Mouse (Mus musculus): ENCODE measurements around the gene Gipr. TPM values are rescaled to one million over a fixed set of nuclear protein-coding genes. Genes with fewer than 3 reads are reported as not detected.
A peak's percentile ranks its signal among the peaks of the same experiment; 100 is the strongest.

Gipr gene
- 0.99 and 2.1 TPM in 2 replicates for polyA plus RNA-seq (2015; fragmentation: Nextera tagmentation; extraction: Ambion mirVana)

DNA sequence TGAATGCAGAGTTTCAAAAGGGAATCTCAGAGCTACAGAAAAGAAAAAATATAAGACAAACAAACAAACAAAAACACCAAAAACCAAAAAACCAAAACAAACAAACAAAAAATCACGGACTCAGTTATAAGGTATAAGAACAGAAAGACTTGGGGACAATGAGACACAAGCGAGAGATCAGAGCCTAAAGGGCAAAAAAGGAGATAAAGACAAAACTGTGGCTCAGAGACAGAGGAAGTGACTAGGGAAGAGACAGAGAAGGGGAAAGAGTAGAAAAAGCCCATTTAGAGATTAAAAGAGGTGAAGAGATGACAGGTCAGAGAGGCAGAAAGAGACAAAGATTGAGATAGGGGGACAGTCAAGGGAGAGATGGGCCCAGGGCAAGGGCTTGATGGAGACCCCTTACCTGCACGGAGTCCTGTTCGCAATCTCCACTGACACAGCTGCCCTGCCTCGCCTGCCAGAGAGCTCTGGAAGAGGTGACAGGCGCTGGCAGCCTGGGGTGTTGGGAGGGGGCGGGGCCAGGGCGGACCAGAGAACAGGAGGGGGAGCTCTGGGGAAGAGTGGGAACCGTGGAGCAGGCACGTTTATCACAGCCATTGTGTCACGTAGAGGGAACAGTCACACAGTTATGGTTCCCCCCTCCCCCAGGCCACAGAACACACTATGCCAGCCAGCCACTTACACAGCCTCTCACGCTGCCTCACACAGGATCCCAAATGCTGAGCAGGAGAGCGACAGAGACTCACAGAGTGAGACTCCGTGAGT, at the start of gene Gipr:
Gene Gipr (minus strand): TSS at position 472 of the 768 bp plus-strand sequence.
- Histone ChIP-seq H3K4me3 (ENCODE audit: low read depth, low read length) (no peak within 1 kb of the TSS), H3K27ac (ENCODE audit: low read length) (no peak within 1 kb of the TSS), H3K9ac (ENCODE audit: low read depth, low read length) (no peak within 1 kb of the TSS), H3K4me1 (ENCODE audit: control insufficient read depth, low read depth, low read length) (peaks cover 18% of the 10 kb centered on the region), H3K27me3 (ENCODE audit: control insufficient read depth, insufficient read depth, low read depth, low read length) (peaks cover 25% of the 10 kb centered on the region), H3K4me2 (ENCODE audit: low read depth, low read length) (peak within 1 kb of the TSS; percentile 39), H3K36me3 (ENCODE audit: control insufficient read depth, insufficient read depth) (no peaks in the 10 kb centered on the region), H3K9me3 (replicated peaks; ENCODE audit: control insufficient read depth, low read length) (no peaks in the 10 kb centered on the region)
- ATAC-seq (ENCODE audit: low read depth): peak; percentile 70
- WGBS (ENCODE audit: insufficient replicate concordance): 10% methylated on average over 14 of the region's 14 CpGs

DNA sequence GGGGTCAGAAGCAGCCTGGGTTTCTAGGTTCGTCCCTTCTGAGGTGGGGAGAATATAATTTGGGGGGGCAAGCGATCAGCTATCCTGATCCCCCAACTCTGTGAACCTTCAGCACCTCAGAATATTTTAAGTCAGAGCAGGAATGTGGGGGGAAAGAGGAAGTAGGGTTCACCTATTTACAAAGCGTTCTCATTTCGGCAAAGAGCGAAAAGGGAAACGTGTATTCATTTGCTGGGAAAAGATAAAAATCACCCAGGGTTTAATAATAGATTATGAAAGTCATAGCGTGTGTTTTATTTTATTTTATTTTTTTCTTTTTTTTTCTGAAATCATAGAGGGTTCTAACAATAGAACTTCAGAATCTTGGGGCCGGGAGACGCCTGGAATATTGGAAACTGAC, 49.0 kb upstream of the Gipr start:
- 35% methylated on average over 9 of the region's 9 CpGs for WGBS (ENCODE audit: insufficient replicate concordance)
- no peak overlapping the region for H3K4me3 ChIP-seq (ENCODE audit: low read depth, low read length)
- no peak for ATAC-seq (ENCODE audit: low read depth)

DNA sequence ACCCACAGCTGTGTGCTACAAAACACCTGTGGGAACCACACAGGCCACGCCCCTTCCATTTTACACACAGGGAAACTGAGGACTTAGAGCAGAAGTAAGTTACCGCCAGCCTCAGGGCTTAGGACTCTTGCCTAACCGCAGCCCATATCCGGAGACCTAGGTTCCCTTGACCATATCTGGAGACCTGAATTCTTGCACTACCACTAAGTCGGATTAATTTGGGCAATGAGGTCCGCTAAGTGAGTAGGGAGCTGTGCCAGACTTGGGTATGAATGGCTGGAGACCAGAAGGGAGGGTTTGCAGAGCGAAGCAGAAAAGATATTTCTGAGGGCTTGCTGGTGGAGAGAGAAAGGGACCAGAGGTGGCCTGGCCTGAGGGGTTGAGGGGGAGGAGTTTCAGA, 48.4 kb upstream of the Gipr start:
- Histone ChIP-seq H3K9ac (ENCODE audit: low read depth, low read length) (no peak overlapping the region), H3K27me3 (ENCODE audit: control insufficient read depth, insufficient read depth, low read depth, low read length) (peaks cover 35% of the 10 kb centered on the region), H3K27ac (ENCODE audit: low read length) (no peak overlapping the region), H3K4me3 (ENCODE audit: low read depth, low read length) (no peak overlapping the region), H3K9me3 (replicated peaks; ENCODE audit: control insufficient read depth, low read length) (no peaks in the 10 kb centered on the region), H3K4me2 (ENCODE audit: low read depth, low read length) (no peak overlapping the region), H3K4me1 (ENCODE audit: control insufficient read depth, low read depth, low read length) (no peaks in the 10 kb centered on the region), H3K36me3 (ENCODE audit: control insufficient read depth, insufficient read depth) (no peaks in the 10 kb centered on the region)
- ATAC-seq (ENCODE audit: low read depth): no peak
- WGBS (ENCODE audit: insufficient replicate concordance): 55% methylated on average over 7 of the region's 7 CpGs

More for the DNA sequence above, 49.0 kb upstream of the Gipr start:
- Histone ChIP-seq H3K4me1 (ENCODE audit: control insufficient read depth, low read depth, low read length) (no peaks in the 10 kb centered on the region), H3K9me3 (replicated peaks; ENCODE audit: control insufficient read depth, low read length) (no peaks in the 10 kb centered on the region), H3K9ac (ENCODE audit: low read depth, low read length) (no peak overlapping the region), H3K36me3 (ENCODE audit: control insufficient read depth, insufficient read depth) (no peaks in the 10 kb centered on the region), H3K27me3 (ENCODE audit: control insufficient read depth, insufficient read depth, low read depth, low read length) (peaks cover 35% of the 10 kb centered on the region), H3K27ac (ENCODE audit: low read length) (no peak overlapping the region), H3K4me2 (ENCODE audit: low read depth, low read length) (no peak overlapping the region)

DNA sequence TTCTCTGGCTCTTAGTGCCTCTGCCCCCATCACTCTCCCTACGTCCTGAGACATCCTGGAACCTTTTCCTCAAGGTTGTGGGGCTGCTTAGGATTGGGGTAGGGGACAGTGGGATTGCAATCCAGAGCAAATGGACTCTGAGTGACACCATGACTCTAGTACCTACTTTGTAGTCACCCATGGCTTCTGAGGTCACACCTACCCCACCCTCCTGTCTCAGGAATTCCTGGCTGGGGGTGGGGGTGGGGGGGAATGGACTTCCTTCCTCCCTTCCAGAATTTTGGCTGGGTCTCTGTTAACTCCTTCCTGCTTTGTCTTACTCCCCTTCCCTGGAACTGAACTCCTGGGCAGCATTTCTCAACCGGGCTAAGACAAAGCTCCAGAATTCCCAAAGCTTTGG, 47.5 kb upstream of the Gipr start:
- no peak for ATAC-seq (ENCODE audit: low read depth)
- Histone ChIP-seq H3K27ac (ENCODE audit: low read length) (no peak overlapping the region), H3K4me2 (ENCODE audit: low read depth, low read length) (no peak overlapping the region), H3K4me3 (ENCODE audit: low read depth, low read length) (no peak overlapping the region), H3K9ac (ENCODE audit: low read depth, low read length) (no peak overlapping the region), H3K4me1 (ENCODE audit: control insufficient read depth, low read depth, low read length) (no peaks in the 10 kb centered on the region), H3K36me3 (ENCODE audit: control insufficient read depth, insufficient read depth) (no peaks in the 10 kb centered on the region), H3K9me3 (replicated peaks; ENCODE audit: control insufficient read depth, low read length) (no peaks in the 10 kb centered on the region), H3K27me3 (ENCODE audit: control insufficient read depth, insufficient read depth, low read depth, low read length) (peaks cover 34% of the 10 kb centered on the region)
- WGBS (ENCODE audit: insufficient replicate concordance): 48% methylated on average over 2 of the region's 2 CpGs

DNA sequence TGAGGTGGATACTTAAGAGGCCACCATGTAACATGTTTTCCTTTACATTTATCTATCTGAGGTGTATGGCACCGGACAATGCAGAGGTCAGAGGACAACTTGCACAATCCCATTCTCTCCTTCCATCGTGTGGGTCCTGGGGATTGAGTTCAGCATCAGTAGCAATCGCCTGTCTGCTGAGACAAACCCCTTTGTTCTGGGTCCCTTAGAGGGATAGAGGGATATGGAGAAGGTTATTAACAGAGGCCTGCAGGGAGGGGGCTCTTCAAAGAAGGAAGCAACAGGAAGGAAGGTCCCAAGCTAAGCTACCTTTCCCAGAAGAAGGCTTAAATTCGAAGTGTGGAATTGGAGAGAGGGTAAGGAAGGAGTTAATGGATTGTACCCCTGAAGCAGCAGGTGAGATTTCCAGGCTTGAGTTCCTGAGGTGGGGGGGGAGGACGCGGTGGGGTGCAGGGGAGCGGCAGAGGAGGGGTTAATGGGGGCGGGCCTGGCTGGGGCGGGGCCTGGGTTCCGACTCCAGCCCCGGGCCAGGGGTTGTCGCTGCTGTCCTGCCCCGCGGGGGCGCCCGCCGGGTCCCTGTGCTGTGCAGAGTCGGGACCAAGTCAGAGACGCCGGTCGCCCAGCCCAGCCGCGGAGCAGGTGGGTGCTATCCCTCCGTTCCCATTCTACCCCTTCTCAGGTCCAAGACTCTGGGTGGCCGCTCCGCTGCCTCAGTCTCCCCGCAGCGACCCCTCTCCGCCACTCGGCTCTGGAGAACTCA, 46.2 kb upstream of the Gipr start, which contains the start of gene Gpr4:
Gene Gpr4 (plus strand): TSS at position 543 of the 760 bp plus-strand sequence.
- Histone ChIP-seq H3K4me1 (ENCODE audit: control insufficient read depth, low read depth, low read length) (no peaks in the 10 kb centered on the region), H3K4me2 (ENCODE audit: low read depth, low read length) (peak within 1 kb of the TSS; percentile 52), H3K27ac (ENCODE audit: low read length) (no peak within 1 kb of the TSS), H3K9me3 (replicated peaks; ENCODE audit: control insufficient read depth, low read length) (no peaks in the 10 kb centered on the region), H3K9ac (ENCODE audit: low read depth, low read length) (no peak within 1 kb of the TSS; the same call in 1 of the 2 replicates), H3K4me3 (ENCODE audit: low read depth, low read length) (peak within 1 kb of the TSS; percentile 42), H3K36me3 (ENCODE audit: control insufficient read depth, insufficient read depth) (no peaks in the 10 kb centered on the region), H3K27me3 (ENCODE audit: control insufficient read depth, insufficient read depth, low read depth, low read length) (peaks cover 32% of the 10 kb centered on the region)
- ATAC-seq (ENCODE audit: low read depth): peak; percentile 48; the same call in 1 of the 2 replicates
- 5% methylated on average over 22 of the region's 30 CpGs for WGBS (ENCODE audit: insufficient replicate concordance)

DNA sequence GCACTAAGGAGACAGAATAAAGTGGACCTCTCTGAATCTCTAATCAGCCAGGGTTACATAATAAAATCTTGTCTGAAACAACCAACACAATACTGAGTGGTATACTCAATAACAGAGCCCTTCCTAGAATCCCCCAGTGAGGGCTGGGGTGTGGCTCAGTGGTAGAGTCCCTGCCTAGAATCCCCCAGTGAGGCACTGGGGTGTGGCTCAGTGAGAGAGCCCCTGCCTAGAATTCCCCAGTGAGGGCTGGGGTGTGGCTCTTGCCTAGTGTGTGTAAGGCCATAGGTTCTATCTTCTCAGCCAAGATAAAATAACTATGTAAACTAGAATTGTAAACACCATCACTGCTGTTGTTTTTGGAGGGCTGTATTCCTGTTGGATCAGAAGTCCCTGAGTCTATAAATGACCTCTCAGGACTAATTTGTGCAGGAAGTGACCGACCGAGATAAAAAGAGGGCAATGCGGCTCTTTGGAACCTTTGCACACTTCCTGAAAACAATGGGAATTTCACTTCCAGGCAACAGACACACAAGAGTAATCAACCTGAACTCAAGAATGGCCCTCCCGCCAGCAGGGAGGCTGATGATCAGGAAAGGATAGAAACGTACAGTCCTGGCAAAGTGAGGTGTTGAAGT, 45.2 kb upstream of the Gipr start:
- no peaks in the 10 kb centered on the region for H3K9me3 ChIP-seq (replicated peaks; ENCODE audit: control insufficient read depth, low read length)
- H3K9ac ChIP-seq (ENCODE audit: low read depth, low read length): no peak overlapping the region
- H3K36me3 ChIP-seq (ENCODE audit: control insufficient read depth, insufficient read depth): no peaks in the 10 kb centered on the region
- H3K4me1 ChIP-seq (ENCODE audit: control insufficient read depth, low read depth, low read length): no peaks in the 10 kb centered on the region
- ATAC-seq (ENCODE audit: low read depth): no peak
- no peak overlapping the region for H3K4me3 ChIP-seq (ENCODE audit: low read depth, low read length)
- H3K27me3 ChIP-seq (ENCODE audit: control insufficient read depth, insufficient read depth, low read depth, low read length): peaks cover 27% of the 10 kb centered on the region
- 54% methylated on average over 5 of the region's 5 CpGs for WGBS (ENCODE audit: insufficient replicate concordance)
- no peak overlapping the region for H3K4me2 ChIP-seq (ENCODE audit: low read depth, low read length)
- no peak overlapping the region for H3K27ac ChIP-seq (ENCODE audit: low read length)

DNA sequence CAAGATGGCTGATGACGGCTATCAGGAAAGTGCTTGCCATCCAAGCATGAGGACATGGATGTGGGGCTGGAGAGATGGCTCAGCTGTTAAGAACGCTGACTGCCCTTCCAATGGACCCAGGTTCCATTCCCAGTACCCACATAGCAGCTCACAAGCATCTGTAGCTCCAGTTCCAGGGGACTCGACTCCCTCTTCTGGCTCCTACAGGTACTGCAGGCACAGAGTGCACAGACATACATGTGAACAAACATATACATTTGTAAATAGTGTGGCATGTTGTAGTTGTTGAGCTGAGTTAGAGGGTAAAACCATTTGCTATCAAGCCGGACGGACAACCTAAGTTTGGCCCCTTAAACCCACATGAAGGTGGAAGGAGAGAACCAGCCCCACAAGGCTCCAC, 44.1 kb upstream of the Gipr start:
- WGBS (ENCODE audit: insufficient replicate concordance): 71% methylated on average over 5 of the region's 5 CpGs
- Histone ChIP-seq H3K27ac (ENCODE audit: low read length) (no peak overlapping the region), H3K4me3 (ENCODE audit: low read depth, low read length) (no peak overlapping the region), H3K36me3 (ENCODE audit: control insufficient read depth, insufficient read depth) (no peaks in the 10 kb centered on the region), H3K9ac (ENCODE audit: low read depth, low read length) (no peak overlapping the region), H3K4me1 (ENCODE audit: control insufficient read depth, low read depth, low read length) (no peaks in the 10 kb centered on the region), H3K27me3 (ENCODE audit: control insufficient read depth, insufficient read depth, low read depth, low read length) (peaks cover 27% of the 10 kb centered on the region), H3K9me3 (replicated peaks; ENCODE audit: control insufficient read depth, low read length) (no peaks in the 10 kb centered on the region), H3K4me2 (ENCODE audit: low read depth, low read length) (no peak overlapping the region)
- ATAC-seq (ENCODE audit: low read depth): no peak

DNA sequence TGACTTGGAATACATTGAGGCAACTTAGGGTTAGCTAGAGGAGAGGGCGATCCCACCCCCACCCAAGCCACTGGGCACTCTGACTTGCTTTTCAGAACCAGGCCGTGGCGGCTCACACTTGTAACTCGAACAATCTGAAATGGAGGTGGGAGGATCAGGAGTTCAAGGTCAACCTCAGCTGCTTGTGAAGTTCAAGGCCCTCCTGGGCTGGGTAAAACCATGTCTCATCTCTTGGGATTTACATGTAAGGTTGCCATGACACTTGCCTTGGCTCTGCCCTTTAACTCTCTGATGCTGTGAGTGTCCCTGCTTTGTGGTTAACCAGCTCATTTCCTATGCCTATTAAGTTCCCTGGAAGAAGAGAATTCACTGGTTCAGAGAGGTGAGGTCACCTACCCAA, 43.6 kb upstream of the Gipr start:
- 63% methylated on average over 4 of the region's 4 CpGs for WGBS (ENCODE audit: insufficient replicate concordance)
- H3K9me3 ChIP-seq (replicated peaks; ENCODE audit: control insufficient read depth, low read length): no peaks in the 10 kb centered on the region
- H3K36me3 ChIP-seq (ENCODE audit: control insufficient read depth, insufficient read depth): no peaks in the 10 kb centered on the region
- H3K27me3 ChIP-seq (ENCODE audit: control insufficient read depth, insufficient read depth, low read depth, low read length): peaks cover 26% of the 10 kb centered on the region
- H3K4me1 ChIP-seq (ENCODE audit: control insufficient read depth, low read depth, low read length): no peaks in the 10 kb centered on the region
- H3K9ac ChIP-seq (ENCODE audit: low read depth, low read length): no peak overlapping the region
- H3K4me3 ChIP-seq (ENCODE audit: low read depth, low read length): no peak overlapping the region
- no peak for ATAC-seq (ENCODE audit: low read depth)
- H3K4me2 ChIP-seq (ENCODE audit: low read depth, low read length): no peak overlapping the region
- H3K27ac ChIP-seq (ENCODE audit: low read length): no peak overlapping the region
